Mouse (Mus musculus) forebrain, embryonic 13.5 days (tissue): ENCODE results near the gene 1700021F05Rik. TPM values are rescaled to one million over a fixed set of nuclear protein-coding genes. Genes with fewer than 3 reads are reported as not detected.
A peak's percentile ranks its signal among the peaks of the same experiment; 100 is the strongest.

Experiments
- ATAC-seq: fragments of 200-750 bp; cut with Nextera tagmentation; 2 replicates; pipeline ENCODE4 v1.8.0; 2017
- H3K27ac ChIP-seq: fragments of 300-500 bp; sonication (generic); 2 replicates; pipeline ENCODE4 v1.5.1; 2015; ENCODE audit warnings: inconsistent platforms, mild to moderate bottlenecking, moderate library complexity
- H3K27me3 ChIP-seq: fragments of 300-500 bp; sonication (generic); 2 replicates; pipeline ENCODE4 v1.6.1; 2015; ENCODE audit warnings: mild to moderate bottlenecking, inconsistent platforms
- H3K36me3 ChIP-seq: fragments of 300-500 bp; sonication (generic); 2 replicates; pipeline ENCODE4 v1.6.1; 2015; ENCODE audit warnings: mild to moderate bottlenecking, inconsistent platforms; ENCODE audit not compliant: poor library complexity, severe bottlenecking
- H3K4me1 ChIP-seq: fragments of 300-500 bp; sonication (generic); 2 replicates; pipeline ENCODE4 v1.6.1; 2015; ENCODE audit warnings: inconsistent platforms
- H3K4me2 ChIP-seq: fragments of 300-500 bp; sonication (generic); 2 replicates; pipeline ENCODE4 v1.6.1; 2015; ENCODE audit warnings: inconsistent platforms, mild to moderate bottlenecking, moderate library complexity
- H3K4me3 ChIP-seq: fragments of 300-500 bp; sonication (generic); 2 replicates; pipeline ENCODE4 v1.5.1; 2015; ENCODE audit warnings: mild to moderate bottlenecking, inconsistent platforms
- H3K9ac ChIP-seq: fragments of 300-500 bp; sonication (generic); 2 replicates; pipeline ENCODE4 v1.6.1; 2015; ENCODE audit warnings: mild to moderate bottlenecking, inconsistent platforms
- H3K9me3 ChIP-seq: fragments of 300-500 bp; sonication (generic); replicated peaks from 2 replicates; pipeline ENCODE4 v1.6.1; 2016; ENCODE audit warnings: inconsistent platforms
- WGBS: fragments of 180-500 bp; shearing (Covaris S2); methylation state at CpG from one replicate; pipeline ENCODE4 v1.1.7; 2015; 5-methylcytosine and 5-hydroxymethylcytosine counted together
- polyA plus RNA-seq: library from polyadenylated mRNA; unstranded; fragments of >200 nt; fragmentation: Nextera tagmentation; extraction: Ambion mirVana; gene quantifications from 2 replicates; pipeline ENCODE4 v1.2.1, GENCODE M21; 2015

1700021F05Rik gene
- polyA plus RNA-seq, 1 experiment from 2014 or later, result 65.2 TPM

DNA sequence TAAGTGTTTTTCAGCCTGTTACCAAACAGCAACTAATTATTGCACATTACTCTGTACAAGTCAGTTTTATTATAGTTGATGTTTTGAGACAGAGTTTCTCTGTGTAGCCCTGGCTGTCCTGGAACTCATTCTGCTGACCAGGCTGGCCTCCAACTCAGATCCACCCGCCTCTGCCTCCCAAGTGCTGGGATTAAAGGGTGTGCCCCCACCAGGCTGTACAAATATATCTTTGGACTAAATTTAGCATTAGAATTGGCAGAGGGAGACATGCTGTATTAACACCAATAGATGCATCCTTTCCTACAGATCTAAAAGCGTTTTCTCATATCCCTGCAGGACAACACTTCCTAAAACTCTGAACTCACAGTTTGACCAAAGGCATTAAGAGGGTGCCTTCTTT, 33.6 kb upstream of the 1700021F05Rik start:
- Histone ChIP-seq H3K4me1 (peaks cover 5% of the 10 kb centered on the region), H3K4me2 (no peak overlapping the region), H3K36me3 (no peaks in the 10 kb centered on the region), H3K9ac (no peak overlapping the region), H3K27me3 (peaks cover 6% of the 10 kb centered on the region), H3K27ac (no peak overlapping the region), H3K4me3 (no peak overlapping the region), H3K9me3 (no peaks in the 10 kb centered on the region; the same call in 1 of the 2 replicates)
- no peak for ATAC-seq
- 72% methylated on average over 2 of the region's 2 CpGs for WGBS

DNA sequence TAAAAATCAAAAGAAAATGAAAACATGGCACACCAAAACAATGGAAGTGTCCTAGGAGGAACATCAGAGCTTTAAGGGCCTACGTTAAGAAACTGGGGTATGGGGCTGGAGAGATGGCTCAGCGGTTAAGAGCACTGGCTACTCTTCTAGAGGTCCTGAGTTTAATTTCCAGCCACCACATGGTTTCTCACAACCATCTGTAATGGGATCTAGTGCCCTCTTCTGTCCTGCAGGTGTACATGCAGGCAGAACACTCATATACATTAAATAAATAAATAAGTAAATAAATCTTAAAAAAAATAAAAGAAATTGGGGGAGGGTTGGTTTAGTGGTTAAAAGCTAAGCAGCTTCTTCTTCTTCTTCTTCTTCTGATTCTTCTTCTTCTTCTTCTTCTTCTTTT, 20.5 kb upstream of the 1700021F05Rik start:
- Histone ChIP-seq H3K4me1 (no peaks in the 10 kb centered on the region), H3K4me3 (no peak overlapping the region), H3K9ac (no peak overlapping the region), H3K27me3 (no peaks in the 10 kb centered on the region), H3K27ac (no peak overlapping the region), H3K9me3 (no peaks in the 10 kb centered on the region), H3K4me2 (no peak overlapping the region), H3K36me3 (no peaks in the 10 kb centered on the region)
- 89% methylated on average over 2 of the region's 2 CpGs for WGBS
- no peak for ATAC-seq

DNA sequence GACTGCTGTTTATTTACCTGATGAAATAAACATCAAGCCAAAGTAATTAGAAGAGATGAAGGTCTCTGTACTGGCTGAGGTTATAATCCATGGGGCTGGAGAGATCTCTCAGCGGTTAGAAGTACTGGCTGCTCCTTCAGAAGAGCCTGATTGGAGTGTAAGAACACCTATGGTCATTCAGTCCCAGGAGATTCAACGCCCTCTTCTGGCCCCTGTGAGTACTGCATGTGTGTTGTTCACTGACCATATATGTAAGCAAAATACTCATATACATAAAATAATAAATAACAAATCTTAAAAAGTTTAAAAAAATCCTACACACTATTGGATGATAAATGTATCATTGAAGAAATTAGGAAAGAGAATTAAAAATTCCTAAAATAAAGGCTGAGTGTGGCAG, 20.0 kb upstream of the 1700021F05Rik start:
- Histone ChIP-seq H3K9ac (no peak overlapping the region), H3K9me3 (no peaks in the 10 kb centered on the region), H3K4me3 (no peak overlapping the region), H3K4me1 (no peaks in the 10 kb centered on the region), H3K36me3 (no peaks in the 10 kb centered on the region), H3K27me3 (no peaks in the 10 kb centered on the region), H3K27ac (no peak overlapping the region), H3K4me2 (no peak overlapping the region)
- no peak for ATAC-seq
- 43% methylated on average over 2 of the region's 2 CpGs for WGBS

DNA sequence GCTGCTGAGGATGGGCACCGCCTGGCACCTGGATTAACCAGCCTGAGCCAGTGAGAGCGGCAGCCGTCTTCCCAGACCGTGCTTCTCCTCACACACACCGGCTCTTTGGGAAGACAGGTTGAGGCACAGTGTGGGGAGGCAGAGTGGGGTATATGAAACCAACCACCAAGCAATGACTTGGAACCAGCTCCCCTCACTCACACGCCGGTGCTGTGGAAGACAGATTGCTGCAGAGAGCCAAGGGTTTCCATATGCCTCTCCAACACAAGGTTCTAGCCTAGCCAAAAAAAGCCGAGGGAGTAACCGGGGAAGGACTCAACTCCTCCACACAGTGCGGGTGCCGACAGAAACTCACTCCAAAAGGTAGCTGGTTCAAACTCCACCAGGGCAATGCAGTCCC, 18.5 kb upstream of the 1700021F05Rik start:
- 80% methylated on average over 11 of the region's 11 CpGs for WGBS
- Histone ChIP-seq H3K9ac (no peak overlapping the region), H3K27me3 (no peaks in the 10 kb centered on the region), H3K36me3 (no peaks in the 10 kb centered on the region), H3K4me2 (no peak overlapping the region), H3K4me3 (no peak overlapping the region), H3K4me1 (no peaks in the 10 kb centered on the region), H3K9me3 (no peaks in the 10 kb centered on the region), H3K27ac (no peak overlapping the region)
- peak; percentile 48; the same call in 1 of the 2 replicates for ATAC-seq

GRCm38 (mm10) chr10:43557630-43558165, 16.9 kb upstream of the 1700021F05Rik start:
- no peak overlapping the region for H3K4me3 ChIP-seq
- WGBS, result 91% methylated on average over 5 of the region's 5 CpGs
- H3K4me2 ChIP-seq, result no peak overlapping the region
- no peak for ATAC-seq
- H3K4me1 ChIP-seq, result no peaks in the 10 kb centered on the region
- no peak overlapping the region for H3K27ac ChIP-seq
- no peaks in the 10 kb centered on the region for H3K36me3 ChIP-seq
- H3K9ac ChIP-seq, result no peak overlapping the region
- H3K9me3 ChIP-seq, result no peaks in the 10 kb centered on the region
- no peaks in the 10 kb centered on the region for H3K27me3 ChIP-seq

DNA sequence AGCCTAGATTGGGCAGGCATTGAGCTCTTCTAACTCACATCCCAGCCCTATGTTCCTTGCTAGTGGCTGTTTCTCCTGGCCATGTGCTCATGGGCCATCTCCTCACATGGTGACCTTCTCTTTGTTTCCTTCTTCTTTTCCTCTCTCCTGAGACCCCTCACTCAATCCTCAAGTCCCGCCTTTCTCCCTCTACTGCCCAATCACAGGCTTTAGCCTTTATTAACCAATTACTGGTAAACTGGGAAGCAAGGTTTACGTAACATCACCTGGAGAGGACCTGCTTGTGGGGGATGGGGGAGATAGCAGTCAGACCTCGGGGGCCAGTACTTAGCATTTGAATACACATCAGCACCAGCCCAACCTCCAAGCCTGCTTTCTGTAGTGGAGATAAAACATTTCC, 10.6 kb upstream of the 1700021F05Rik start:
- ATAC-seq, result no peak
- H3K27me3 ChIP-seq, result no peaks in the 10 kb centered on the region
- H3K4me3 ChIP-seq, result no peak overlapping the region
- 34% methylated on average over 3 of the region's 3 CpGs for WGBS
- no peaks in the 10 kb centered on the region for H3K9me3 ChIP-seq
- no peaks in the 10 kb centered on the region for H3K36me3 ChIP-seq
- no peak overlapping the region for H3K9ac ChIP-seq
- H3K4me2 ChIP-seq, result no peak overlapping the region
- no peaks in the 10 kb centered on the region for H3K4me1 ChIP-seq
- no peak overlapping the region for H3K27ac ChIP-seq

- H3K4me2 ChIP-seq, result no peak overlapping the region
- H3K4me3 ChIP-seq, result no peak overlapping the region
- H3K27me3 ChIP-seq, result no peaks in the 10 kb centered on the region
- H3K36me3 ChIP-seq, result no peaks in the 10 kb centered on the region
- no peaks in the 10 kb centered on the region for H3K4me1 ChIP-seq
- no peak for ATAC-seq
- no peaks in the 10 kb centered on the region for H3K9me3 ChIP-seq
- no peak overlapping the region for H3K9ac ChIP-seq
- no peak overlapping the region for H3K27ac ChIP-seq
- 36% methylated on average over 3 of the region's 3 CpGs for WGBS
Observed at GRCm38 (mm10) chr10:43550923-43551322, 10.1 kb upstream of the 1700021F05Rik start.

GRCm38 (mm10) chr10:43549411-43549810, 8.6 kb upstream of the 1700021F05Rik start:
- Histone ChIP-seq H3K9ac (no peak overlapping the region), H3K36me3 (no peaks in the 10 kb centered on the region), H3K9me3 (no peaks in the 10 kb centered on the region), H3K4me2 (no peak overlapping the region), H3K4me3 (no peak overlapping the region), H3K27me3 (no peaks in the 10 kb centered on the region), H3K27ac (no peak overlapping the region), H3K4me1 (no peaks in the 10 kb centered on the region)
- ATAC-seq, result no peak
- WGBS, result 57% methylated on average over 5 of the region's 5 CpGs

DNA sequence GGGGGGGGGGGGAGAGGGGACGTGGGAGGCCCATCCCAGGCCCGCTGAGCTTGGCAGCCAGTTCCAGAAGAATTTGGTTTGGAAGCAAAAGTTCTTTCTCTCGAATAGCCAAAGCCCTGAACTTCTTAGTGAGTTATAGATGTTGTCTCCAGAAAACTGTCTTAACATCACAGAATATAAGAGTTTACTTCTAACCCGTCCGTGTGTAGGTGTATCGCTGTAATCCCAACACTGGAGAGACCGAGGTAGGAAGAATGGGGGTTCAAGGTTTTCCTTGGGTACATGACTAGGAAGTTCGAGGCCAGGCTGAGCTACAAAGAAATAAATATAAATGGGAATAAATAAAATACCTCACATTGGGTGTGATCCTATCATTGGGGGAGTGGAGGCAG, 355 bp upstream of the 1700021F05Rik start:
- Histone ChIP-seq H3K4me1 (peaks cover 17% of the 10 kb centered on the region), H3K27me3 (no peaks in the 10 kb centered on the region), H3K27ac (no peak overlapping the region), H3K4me3 (peak overlapping the region; percentile 90), H3K9ac (peak overlapping the region; percentile 92; the same call in 1 of the 2 replicates), H3K4me2 (peak overlapping the region; percentile 80), H3K9me3 (no peaks in the 10 kb centered on the region), H3K36me3 (peaks cover 4% of the 10 kb centered on the region; the same call in 1 of the 2 replicates)
- 47% methylated on average over 8 of the region's 8 CpGs for WGBS
- ATAC-seq, result no peak

- Histone ChIP-seq H3K4me3 (peak overlapping the region; percentile 90), H3K9ac (peak overlapping the region; percentile 92), H3K9me3 (no peaks in the 10 kb centered on the region), H3K27ac (no peak overlapping the region), H3K27me3 (no peaks in the 10 kb centered on the region), H3K36me3 (peaks cover 17% of the 10 kb centered on the region), H3K4me2 (peak overlapping the region; percentile 80), H3K4me1 (peaks cover 17% of the 10 kb centered on the region)
- no peak for ATAC-seq
- 25% methylated on average over 12 of the region's 12 CpGs for WGBS
Observed at GRCm38 (mm10) chr10:43539746-43540310, 966 bp downstream of the 1700021F05Rik start.

GRCm38 (mm10) chr10:43538831-43539230, 2.0 kb downstream of the 1700021F05Rik start:
- Histone ChIP-seq H3K4me3 (no peak overlapping the region), H3K4me1 (peaks cover 17% of the 10 kb centered on the region)
- 86% methylated on average over 5 of the region's 5 CpGs for WGBS

DNA sequence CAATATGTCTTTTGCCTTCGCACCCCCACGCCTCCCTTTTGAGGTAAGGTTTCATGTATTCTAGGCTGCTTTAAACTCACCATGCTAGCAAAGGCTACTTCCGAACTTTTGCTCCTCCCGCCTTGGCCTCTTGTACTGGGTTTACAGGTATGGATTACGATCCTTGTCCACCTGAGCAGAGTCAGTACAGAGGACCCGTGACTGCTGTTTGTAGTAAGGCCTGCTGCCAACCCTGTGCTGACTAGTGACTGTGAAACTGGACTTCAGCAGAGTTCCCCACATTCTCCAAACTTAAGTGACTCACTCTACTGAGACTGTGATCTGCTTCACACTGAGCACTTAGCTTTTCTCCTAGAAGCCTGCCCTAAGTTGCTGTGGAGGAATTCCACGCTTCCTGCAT, 3.1 kb downstream of the 1700021F05Rik start:
- Histone ChIP-seq H3K36me3 (peaks cover 23% of the 10 kb centered on the region), H3K4me2 (no peak overlapping the region), H3K9me3 (no peaks in the 10 kb centered on the region), H3K27me3 (no peaks in the 10 kb centered on the region), H3K4me1 (peaks cover 17% of the 10 kb centered on the region), H3K4me3 (no peak overlapping the region), H3K27ac (no peak overlapping the region), H3K9ac (no peak overlapping the region)
- ATAC-seq, result no peak
- WGBS, result 96% methylated on average over 7 of the region's 7 CpGs

More at GRCm38 (mm10) chr10:43538831-43539230, 2.0 kb downstream of the 1700021F05Rik start:
- Histone ChIP-seq H3K27ac (no peak overlapping the region), H3K9me3 (no peaks in the 10 kb centered on the region), H3K4me2 (no peak overlapping the region), H3K27me3 (no peaks in the 10 kb centered on the region), H3K9ac (no peak overlapping the region), H3K36me3 (peaks cover 17% of the 10 kb centered on the region)
- ATAC-seq, result no peak

DNA sequence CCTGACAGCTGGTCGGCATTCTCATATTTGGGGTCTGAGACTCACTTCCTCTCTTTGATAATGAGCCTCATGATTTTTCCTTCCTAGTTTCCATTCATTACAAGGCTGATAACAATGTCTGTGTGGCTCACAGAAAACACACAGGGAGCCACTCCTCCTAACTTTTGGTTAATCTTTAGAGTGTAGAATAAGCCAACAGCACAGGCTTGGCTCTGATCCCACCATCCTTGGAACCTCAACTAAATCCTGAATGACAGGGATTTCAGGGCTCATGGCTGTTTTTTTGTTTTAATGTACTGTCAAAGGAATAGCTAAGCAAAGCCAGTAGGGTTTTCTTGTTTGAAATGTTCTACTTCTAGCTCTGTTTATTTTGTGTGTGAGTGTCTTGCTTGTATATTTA, 6.4 kb downstream of the 1700021F05Rik start:
- 93% methylated on average over 1 of the region's 1 CpGs for WGBS
- H3K9ac ChIP-seq, result no peak overlapping the region
- no peaks in the 10 kb centered on the region for H3K9me3 ChIP-seq
- H3K4me2 ChIP-seq, result no peak overlapping the region
- no peak overlapping the region for H3K4me3 ChIP-seq
- H3K4me1 ChIP-seq, result peaks cover 7% of the 10 kb centered on the region
- H3K27ac ChIP-seq, result no peak overlapping the region
- peaks cover 54% of the 10 kb centered on the region for H3K36me3 ChIP-seq
- ATAC-seq, result no peak
- no peaks in the 10 kb centered on the region for H3K27me3 ChIP-seq
